Mouse (Mus musculus): ENCODE data around the gene Oprl1.
A peak's percentile ranks its signal among the peaks of the same experiment; 100 is the strongest.

Oprl1 gene

DNA sequence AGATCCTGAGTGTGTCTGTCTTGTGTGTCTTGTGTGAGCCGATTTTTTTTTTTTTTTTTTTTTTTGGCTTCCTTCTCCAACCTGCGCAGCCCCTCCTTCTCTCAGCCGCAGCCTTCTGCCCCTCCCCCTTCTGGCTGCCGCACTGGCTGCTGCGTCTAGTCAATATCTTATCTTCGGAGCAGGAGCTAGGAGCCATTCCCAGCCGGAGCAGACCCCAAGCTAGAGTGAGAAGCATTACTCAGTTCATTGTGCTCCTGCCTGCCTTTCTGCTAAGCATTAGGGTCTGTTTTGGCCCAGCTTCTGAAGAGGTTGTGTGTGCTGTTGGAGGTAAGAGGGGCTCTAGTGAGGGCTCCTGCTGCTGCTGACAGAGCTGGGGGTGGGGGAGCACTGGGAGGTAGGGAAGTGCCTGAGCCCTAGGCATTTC lies at the start of gene Oprl1:
Gene Oprl1 (plus strand): TSS at position 114 of the 424 bp plus-strand sequence.
- no peaks in the 10 kb centered on the region for H3K36me3 ChIP-seq (ENCODE audit: control insufficient read depth, insufficient read depth, low read length, poor library complexity, severe bottlenecking)
- DNase-seq (ENCODE audit: low read depth, low spot score): no peak

DNA sequence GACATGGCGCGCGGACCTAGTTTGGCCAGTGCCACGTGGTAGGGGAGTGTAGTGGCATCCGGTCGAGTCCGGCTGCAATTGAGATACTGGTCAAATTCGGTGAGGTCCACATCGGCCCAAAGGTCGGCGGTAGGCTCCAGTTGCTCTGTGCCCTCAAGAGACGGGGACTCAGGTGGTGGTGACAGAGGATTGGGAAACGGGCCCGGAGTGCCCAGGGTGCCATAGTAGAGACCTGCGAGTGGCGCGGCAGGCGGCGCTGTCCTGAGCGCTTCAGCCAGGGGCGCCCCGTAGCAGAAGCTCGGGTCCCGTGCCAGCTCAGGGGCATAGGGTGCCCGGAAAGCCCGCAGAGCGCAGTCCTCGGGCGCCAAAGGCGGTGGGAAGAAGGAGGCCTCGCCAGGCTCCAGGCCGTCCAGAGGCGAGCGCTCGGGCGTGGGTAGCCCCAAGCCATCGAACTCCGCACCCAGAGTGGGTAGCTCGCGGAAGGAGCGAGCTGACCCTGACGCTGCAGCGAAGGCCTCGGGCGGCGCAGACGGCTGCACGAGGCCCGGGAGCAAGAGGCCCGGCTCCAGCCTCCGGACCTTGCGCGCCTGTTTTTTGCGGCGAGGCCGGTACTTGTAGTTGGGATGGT lies 44.4 kb upstream of the Oprl1 start:
- no peak for DNase-seq (ENCODE audit: low read depth, low spot score)

More for the DNA sequence above, at the start of gene Oprl1:
- no peaks in the 10 kb centered on the region for H3K27me3 ChIP-seq (ENCODE audit: control insufficient read depth, insufficient read depth, low read length, poor library complexity, severe bottlenecking)

DNA sequence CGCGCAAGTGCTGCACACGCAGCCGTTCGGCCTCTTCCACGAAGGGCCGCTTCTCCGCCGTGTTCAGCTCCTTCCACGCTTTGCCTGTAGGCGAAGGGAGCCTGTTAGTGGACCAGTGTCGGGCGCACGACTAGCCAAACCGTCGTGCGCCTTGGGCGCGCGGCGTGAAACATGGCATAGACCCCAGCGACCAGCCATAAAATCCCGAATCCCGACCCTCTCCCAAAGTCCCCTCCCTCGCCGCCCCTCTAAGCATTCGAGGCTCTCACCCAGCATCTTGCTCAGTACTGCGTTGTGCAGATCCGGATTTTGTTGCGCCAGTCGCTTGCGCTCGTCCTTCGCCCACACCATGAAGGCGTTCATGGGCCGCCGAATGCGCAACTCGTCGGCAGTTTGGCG lies 43.9 kb upstream of the Oprl1 start:
- DNase-seq (ENCODE audit: low read depth, low spot score): no peak
- Histone ChIP-seq H3K27me3 (ENCODE audit: control insufficient read depth, insufficient read depth, low read length, poor library complexity, severe bottlenecking) (no peaks in the 10 kb centered on the region; the same call in 1 of the 2 replicates), H3K36me3 (ENCODE audit: control insufficient read depth, insufficient read depth, low read length, poor library complexity, severe bottlenecking) (no peaks in the 10 kb centered on the region)

More for the DNA sequence above, 44.4 kb upstream of the Oprl1 start:
- Histone ChIP-seq H3K27me3 (ENCODE audit: control insufficient read depth, insufficient read depth, low read length, poor library complexity, severe bottlenecking) (no peaks in the 10 kb centered on the region; the same call in 1 of the 2 replicates), H3K36me3 (ENCODE audit: control insufficient read depth, insufficient read depth, low read length, poor library complexity, severe bottlenecking) (no peaks in the 10 kb centered on the region)

DNA sequence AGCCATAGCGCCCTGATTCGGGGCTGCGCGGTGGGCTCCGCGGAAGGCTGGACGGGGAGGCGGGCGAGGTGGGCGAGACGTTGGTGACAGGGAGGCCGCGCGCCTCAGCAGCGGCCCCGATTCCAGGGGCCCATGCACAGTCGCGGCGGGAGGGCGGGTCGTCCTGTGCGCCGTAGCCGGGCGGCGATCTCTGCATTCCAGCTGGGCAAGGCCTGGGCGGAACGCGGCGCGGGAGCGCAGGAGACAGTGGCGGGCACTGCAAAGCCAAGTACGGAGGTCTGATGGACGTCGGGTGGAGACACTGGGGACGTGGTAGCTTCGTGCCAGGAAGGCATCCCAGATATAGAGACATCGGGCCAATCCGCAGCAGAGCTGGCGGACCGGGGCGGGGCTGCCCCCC lies 43.5 kb upstream of the Oprl1 start, which contains the start of gene Sox18:
Gene Sox18 (minus strand): TSS at position 315 of the 400 bp plus-strand sequence.
- H3K27me3 ChIP-seq (ENCODE audit: control insufficient read depth, insufficient read depth, low read length, poor library complexity, severe bottlenecking): no peaks in the 10 kb centered on the region; the same call in 1 of the 2 replicates
- H3K36me3 ChIP-seq (ENCODE audit: control insufficient read depth, insufficient read depth, low read length, poor library complexity, severe bottlenecking): no peaks in the 10 kb centered on the region
- DNase-seq (ENCODE audit: low read depth, low spot score): no peak

DNA sequence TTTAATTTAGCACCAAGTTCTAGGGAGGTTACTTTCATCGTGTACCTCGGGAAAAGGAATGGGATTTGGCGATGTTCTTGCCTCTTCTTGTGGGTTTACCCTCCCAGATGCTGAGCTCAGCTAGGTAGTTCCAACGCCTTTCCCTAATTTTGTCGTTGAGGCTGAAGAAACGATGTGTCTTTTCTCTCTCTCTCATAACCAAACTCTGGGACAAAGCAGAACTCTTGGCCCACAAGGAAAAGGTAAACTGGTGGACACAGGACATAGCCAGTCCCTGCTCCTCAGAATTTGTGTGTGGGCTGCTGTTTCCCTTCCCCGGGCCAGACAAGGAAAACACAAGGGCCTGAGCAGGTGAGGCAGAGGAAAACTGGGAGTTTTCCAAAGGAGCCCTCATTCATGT lies 42.8 kb upstream of the Oprl1 start:
- Histone ChIP-seq H3K36me3 (ENCODE audit: control insufficient read depth, insufficient read depth, low read length, poor library complexity, severe bottlenecking) (no peaks in the 10 kb centered on the region), H3K27me3 (ENCODE audit: control insufficient read depth, insufficient read depth, low read length, poor library complexity, severe bottlenecking) (no peaks in the 10 kb centered on the region; the same call in 1 of the 2 replicates)
- no peak for DNase-seq (ENCODE audit: low read depth, low spot score)

DNA sequence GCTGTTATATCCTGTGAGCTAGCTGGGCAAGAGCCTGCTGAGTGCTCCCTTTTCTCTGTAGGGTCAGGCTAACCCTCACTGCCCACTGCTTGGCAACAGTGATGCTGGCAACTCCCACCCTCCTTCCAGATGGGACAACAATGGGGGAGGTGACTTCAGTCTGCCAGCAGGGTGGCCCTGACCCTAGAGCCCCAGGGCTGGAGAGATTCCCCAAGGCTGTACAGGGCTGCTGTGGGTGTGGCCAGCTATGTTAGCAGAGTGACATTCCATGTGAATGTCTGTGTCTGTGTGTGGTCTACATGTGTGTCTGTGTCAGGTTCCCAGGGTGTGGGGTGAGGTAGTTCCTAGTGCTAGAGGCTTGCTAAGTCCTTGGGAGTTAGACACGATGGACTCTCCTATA lies 41.3 kb upstream of the Oprl1 start:
- no peak for DNase-seq (ENCODE audit: low read depth, low spot score)
- Histone ChIP-seq H3K36me3 (ENCODE audit: control insufficient read depth, insufficient read depth, low read length, poor library complexity, severe bottlenecking) (no peaks in the 10 kb centered on the region), H3K27me3 (ENCODE audit: control insufficient read depth, insufficient read depth, low read length, poor library complexity, severe bottlenecking) (no peaks in the 10 kb centered on the region; the same call in 1 of the 2 replicates)

DNA sequence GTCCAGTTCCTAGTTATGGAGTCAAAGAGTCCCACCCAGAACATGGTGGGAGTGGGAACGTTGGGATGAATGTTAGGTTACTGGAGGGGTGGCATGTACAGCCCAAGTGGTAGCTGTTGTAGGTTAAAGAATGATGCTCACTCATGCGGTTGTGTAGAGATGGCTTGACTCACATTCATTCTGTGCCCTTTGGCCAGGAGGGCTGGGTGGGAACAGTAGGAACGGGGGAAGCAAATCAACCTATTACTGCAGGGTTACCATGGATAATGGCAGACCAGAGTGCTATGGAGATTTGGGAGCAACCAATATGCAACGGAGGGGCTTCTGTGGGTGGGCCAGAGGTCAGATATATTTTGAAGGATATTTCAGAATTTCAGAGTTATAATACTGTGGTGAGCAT lies 39.9 kb upstream of the Oprl1 start:
- Histone ChIP-seq H3K27me3 (ENCODE audit: control insufficient read depth, insufficient read depth, low read length, poor library complexity, severe bottlenecking) (no peaks in the 10 kb centered on the region), H3K36me3 (ENCODE audit: control insufficient read depth, insufficient read depth, low read length, poor library complexity, severe bottlenecking) (no peaks in the 10 kb centered on the region)
- DNase-seq (ENCODE audit: low read depth, low spot score): no peak

DNA sequence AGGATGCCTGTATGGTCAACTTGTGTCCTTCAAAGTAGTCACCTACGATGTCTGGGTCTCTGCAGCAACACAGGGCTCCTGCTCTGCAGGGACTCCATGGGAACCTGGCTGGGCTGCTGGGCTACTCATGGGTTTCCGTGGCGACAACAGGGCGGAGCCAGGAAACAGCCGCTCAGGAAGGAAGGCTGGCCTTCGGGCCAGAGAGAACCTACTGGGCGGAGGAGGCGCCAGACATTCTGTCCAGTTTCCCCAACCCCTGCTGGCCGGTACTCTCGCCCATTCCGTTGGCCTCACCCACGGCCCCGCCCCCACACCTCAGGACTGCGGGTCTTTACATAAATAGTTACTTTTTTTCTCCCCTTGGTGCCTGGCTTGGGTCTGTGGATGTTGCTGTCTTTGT lies 39.4 kb upstream of the Oprl1 start:
- no peaks in the 10 kb centered on the region for H3K27me3 ChIP-seq (ENCODE audit: control insufficient read depth, insufficient read depth, low read length, poor library complexity, severe bottlenecking)
- no peak for DNase-seq (ENCODE audit: low read depth, low spot score)
- H3K36me3 ChIP-seq (ENCODE audit: control insufficient read depth, insufficient read depth, low read length, poor library complexity, severe bottlenecking): no peaks in the 10 kb centered on the region

DNA sequence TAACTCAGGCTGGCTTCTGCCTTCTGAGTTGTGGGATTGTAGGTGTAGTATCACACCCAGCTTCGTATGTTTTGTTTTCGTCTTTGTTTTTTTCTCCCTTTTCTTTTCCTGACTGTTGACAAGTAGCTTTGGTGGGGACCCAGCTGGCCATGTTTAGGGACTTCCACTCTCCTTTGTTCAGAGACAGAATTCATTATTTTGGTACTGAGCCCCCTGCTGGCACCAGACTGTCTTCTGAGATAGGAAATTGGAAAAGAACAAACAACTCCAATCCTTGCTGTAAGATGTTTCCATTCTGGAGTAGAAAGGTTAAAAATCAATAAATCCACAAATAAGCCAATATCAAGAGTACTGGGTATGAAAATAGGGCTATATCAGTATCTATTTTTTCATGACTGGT lies 38.4 kb upstream of the Oprl1 start:
- no peak for DNase-seq (ENCODE audit: low read depth, low spot score)
- Histone ChIP-seq H3K27me3 (ENCODE audit: control insufficient read depth, insufficient read depth, low read length, poor library complexity, severe bottlenecking) (no peaks in the 10 kb centered on the region), H3K36me3 (ENCODE audit: control insufficient read depth, insufficient read depth, low read length, poor library complexity, severe bottlenecking) (no peaks in the 10 kb centered on the region)

DNA sequence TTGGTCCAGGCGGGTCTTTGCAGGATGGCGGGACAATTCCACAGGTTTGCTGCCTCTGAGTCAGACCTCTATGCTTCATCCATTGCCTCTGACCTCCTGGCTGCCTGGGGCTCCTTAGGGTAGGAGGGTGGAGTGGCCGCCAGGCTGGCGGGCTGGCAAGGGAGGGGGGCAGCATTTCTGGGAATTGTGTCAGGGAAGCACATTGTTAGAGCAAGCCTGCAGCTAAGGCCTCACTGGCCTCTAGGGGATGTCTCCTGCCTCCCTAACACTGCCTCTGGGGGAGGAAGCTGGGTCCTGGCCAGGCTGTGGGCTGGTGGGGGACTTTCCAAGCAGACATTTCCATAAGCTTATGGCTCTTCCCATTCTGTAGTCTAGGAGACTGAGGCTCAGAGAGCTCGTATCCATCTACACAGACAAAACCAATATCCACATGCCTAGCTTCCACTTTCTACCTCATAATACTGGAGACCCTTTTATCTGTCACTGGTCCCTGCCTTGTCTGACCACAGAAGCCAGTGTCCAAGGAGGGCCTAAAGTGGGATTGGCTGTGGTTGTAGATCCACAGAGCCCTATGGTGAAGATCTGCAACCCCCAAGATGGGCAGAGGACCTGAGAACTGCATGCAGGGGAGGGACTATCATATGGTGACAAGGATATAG lies 37.6 kb upstream of the Oprl1 start:
- no peaks in the 10 kb centered on the region for H3K36me3 ChIP-seq (ENCODE audit: control insufficient read depth, insufficient read depth, low read length, poor library complexity, severe bottlenecking)
- H3K27me3 ChIP-seq (ENCODE audit: control insufficient read depth, insufficient read depth, low read length, poor library complexity, severe bottlenecking): no peaks in the 10 kb centered on the region
- no peak for DNase-seq (ENCODE audit: low read depth, low spot score)

DNA sequence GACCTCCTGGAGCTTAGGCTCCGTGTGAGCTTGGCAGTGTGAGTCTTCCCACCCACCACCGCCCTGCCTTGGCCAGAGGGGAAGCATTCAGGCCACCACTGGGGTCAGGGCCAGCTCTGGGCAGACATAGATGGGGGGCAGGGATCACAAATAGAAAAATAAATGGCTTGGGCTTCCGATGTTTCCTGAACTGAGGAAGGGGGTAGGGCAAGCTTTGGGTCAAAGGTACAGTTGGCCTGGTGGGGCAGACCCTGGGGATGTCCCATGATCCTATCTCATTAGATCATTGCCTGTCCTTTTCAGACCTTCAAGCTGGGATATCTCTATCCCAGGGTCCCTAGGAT lies 37.1 kb upstream of the Oprl1 start:
- no peak for DNase-seq (ENCODE audit: low read depth, low spot score)
- Histone ChIP-seq H3K36me3 (ENCODE audit: control insufficient read depth, insufficient read depth, low read length, poor library complexity, severe bottlenecking) (no peaks in the 10 kb centered on the region), H3K27me3 (ENCODE audit: control insufficient read depth, insufficient read depth, low read length, poor library complexity, severe bottlenecking) (no peaks in the 10 kb centered on the region)

DNA sequence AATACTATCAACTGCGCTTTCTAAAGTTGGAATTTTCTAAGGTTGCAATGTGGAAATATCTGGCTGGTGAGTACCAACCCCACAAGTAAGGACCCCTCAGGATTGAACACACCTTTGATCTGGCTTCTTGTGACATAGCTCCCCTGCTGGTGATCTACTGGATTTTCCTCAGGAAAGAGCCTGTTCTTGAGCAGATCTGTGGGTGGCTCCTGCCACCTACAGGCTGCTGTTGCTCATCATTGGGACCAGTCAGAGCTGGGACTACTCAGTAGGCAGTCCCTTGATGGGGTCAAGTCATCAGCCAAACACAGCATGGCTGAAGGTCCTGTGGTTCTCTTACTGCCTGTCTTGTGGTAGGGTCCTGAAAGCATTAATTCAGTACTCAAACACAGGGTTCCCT lies 36.0 kb upstream of the Oprl1 start:
- Histone ChIP-seq H3K36me3 (ENCODE audit: control insufficient read depth, insufficient read depth, low read length, poor library complexity, severe bottlenecking) (no peaks in the 10 kb centered on the region), H3K27me3 (ENCODE audit: control insufficient read depth, insufficient read depth, low read length, poor library complexity, severe bottlenecking) (no peaks in the 10 kb centered on the region)
- DNase-seq (ENCODE audit: low read depth, low spot score): peak; percentile 88

DNA sequence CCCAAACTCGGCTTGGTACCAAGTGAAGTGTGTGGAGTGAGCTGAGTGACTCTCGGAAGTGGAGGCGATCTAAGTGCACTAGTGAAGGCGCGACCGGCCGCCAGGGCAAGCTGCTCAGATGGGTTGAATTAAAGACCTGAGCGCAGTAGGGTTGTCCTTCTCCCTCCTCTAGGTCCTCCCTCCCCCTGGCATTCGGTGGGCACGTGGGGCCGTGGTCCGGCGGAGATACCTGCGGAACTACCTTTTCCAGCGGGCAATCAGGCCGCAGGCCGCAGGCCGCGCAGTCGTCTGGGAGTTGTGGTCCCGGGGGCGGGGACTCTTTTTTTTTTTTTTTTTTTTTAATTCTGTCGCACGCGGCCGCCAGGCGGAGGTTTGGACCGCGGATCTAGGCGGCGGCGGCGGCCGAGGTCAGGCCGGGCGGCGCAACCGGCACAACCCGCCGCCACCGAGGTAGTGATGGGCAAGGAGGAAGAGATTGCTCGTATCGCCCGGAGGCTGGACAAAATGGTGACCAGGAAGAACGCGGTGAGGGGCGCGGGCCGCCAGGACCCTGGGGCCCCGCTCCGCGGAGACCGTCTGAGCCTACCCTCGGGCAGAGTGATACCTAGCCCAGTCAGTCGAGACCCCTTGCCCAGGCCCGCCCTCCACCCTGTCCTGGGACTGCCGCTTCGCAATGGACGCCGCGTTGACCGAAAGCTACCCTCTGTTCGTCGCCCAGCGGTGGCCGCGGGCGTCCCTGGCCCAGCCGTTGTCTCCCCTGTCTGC lies 34.7 kb upstream of the Oprl1 start, which contains the start of gene Tcea2:
Gene Tcea2 (plus strand): TSS at position 360 of the 765 bp plus-strand sequence.
- DNase-seq (ENCODE audit: low read depth, low spot score): peak; percentile 79
- H3K36me3 ChIP-seq (ENCODE audit: control insufficient read depth, insufficient read depth, low read length, poor library complexity, severe bottlenecking): no peaks in the 10 kb centered on the region

DNA sequence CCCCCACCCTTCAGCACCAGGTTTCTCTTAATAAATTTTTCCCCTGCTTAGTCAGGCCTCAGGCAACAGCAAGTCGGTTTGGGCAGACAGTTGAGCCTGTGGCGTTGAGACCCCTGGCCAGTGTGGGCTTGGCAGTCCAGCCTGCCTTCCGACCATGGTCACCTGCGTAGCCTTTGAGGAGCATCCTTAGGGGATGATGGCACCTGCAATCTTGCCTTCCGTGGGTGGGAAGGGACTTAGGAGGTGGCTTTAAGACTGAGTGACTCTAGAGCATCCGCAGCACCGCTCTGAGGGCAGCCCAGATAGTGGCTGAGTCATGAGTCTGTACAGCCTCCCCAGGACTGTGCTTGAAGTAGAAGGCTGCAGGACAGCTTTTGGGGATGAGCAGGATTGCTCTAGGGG lies 34.1 kb upstream of the Oprl1 start:
- no peaks in the 10 kb centered on the region for H3K27me3 ChIP-seq (ENCODE audit: control insufficient read depth, insufficient read depth, low read length, poor library complexity, severe bottlenecking)
- peak; percentile 20 for DNase-seq (ENCODE audit: low read depth, low spot score)
- no peaks in the 10 kb centered on the region for H3K36me3 ChIP-seq (ENCODE audit: control insufficient read depth, insufficient read depth, low read length, poor library complexity, severe bottlenecking)

More for the DNA sequence above, 34.7 kb upstream of the Oprl1 start, which contains the start of gene Tcea2:
- no peaks in the 10 kb centered on the region for H3K27me3 ChIP-seq (ENCODE audit: control insufficient read depth, insufficient read depth, low read length, poor library complexity, severe bottlenecking)

DNA sequence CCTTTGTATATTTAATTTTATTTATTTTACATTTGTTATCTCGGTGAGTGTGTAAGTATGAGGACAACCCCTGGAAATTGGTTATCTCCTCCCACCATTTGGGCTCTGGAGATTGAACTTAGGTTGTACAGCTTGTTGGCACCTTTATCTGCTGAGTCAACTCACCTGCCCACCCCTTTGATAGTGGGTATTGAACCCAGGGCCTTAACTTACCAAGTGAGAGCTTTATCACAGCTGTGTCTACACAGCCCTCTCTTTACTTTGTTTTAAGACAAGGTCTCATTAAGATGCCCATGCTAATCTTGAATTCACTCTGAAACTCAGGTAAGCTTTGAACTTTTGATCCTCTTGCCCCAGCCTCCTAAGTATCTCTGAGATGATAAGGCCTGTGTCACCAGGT lies 32.8 kb upstream of the Oprl1 start:
- DNase-seq (ENCODE audit: low read depth, low spot score): no peak
- no peaks in the 10 kb centered on the region; the same call in 1 of the 2 replicates for H3K36me3 ChIP-seq (ENCODE audit: control insufficient read depth, insufficient read depth, low read length, poor library complexity, severe bottlenecking)
- no peaks in the 10 kb centered on the region for H3K27me3 ChIP-seq (ENCODE audit: control insufficient read depth, insufficient read depth, low read length, poor library complexity, severe bottlenecking)
